Mouse (Mus musculus) CH12.LX (cell line): Measurements from ENCODE around the gene Samd4. TPM values are rescaled to one million over a fixed set of nuclear protein-coding genes. Genes with fewer than 3 reads are reported as not detected.

Source experiments
- DNase-seq: peaks from one replicate; pipeline ENCODE4 v3.0.0-alpha.2; 2013; ENCODE audit errors: extremely low read depth
- H3K27ac ChIP-seq: 2 replicates; pipeline ENCODE4 v1.5.1; 2012; ENCODE audit warnings: low read depth, mild to moderate bottlenecking, control low read depth, moderate library complexity; ENCODE audit not compliant: insufficient read depth
- H3K27me3 ChIP-seq: replicated peaks from 2 replicates; pipeline ENCODE3; 2012; ENCODE audit warnings: inconsistent platforms
- H3K36me3 ChIP-seq, 2 experiments: replicated peaks in 1 of 2; 2 replicates each; pipeline versions ENCODE3 to v1.6.1; 2012; ENCODE audit warnings: inconsistent platforms in 1 of 2, low read length in 1 of 2, mild to moderate bottlenecking in 1 of 2, mixed read lengths in 1 of 2, moderate library complexity in 1 of 2; ENCODE audit not compliant: control insufficient read depth in 1 of 2, insufficient read depth in 1 of 2
- H3K4me1 ChIP-seq, 2 experiments: 2 replicates each; pipeline ENCODE4 v1.6.1; 2012; ENCODE audit warnings: inconsistent platforms in 1 of 2, moderate library complexity in 1 of 2; ENCODE audit not compliant: insufficient read depth in 2 of 2, control insufficient read depth in 1 of 2
- H3K4me2 ChIP-seq: 2 replicates; pipeline ENCODE4 v1.6.1; 2012; ENCODE audit warnings: low read depth, mild to moderate bottlenecking, control low read depth; ENCODE audit not compliant: poor library complexity, insufficient read depth, severe bottlenecking
- H3K4me3 ChIP-seq, 3 experiments: fragments of 150-350 bp in 1 of 3; sonication (generic) in 1 of 3; replicated peaks in 1 of 3; 2 replicates each; pipeline versions ENCODE3 to v1.5.1; 2011 to 2012; ENCODE audit warnings: low read depth in 2 of 3, low read length in 2 of 3, mild to moderate bottlenecking in 2 of 3, moderate library complexity in 2 of 3, control low read depth in 1 of 3, improper control_type of control experiment in 1 of 3, inconsistent platforms in 1 of 3, mixed read lengths in 1 of 3; ENCODE audit not compliant: poor library complexity in 1 of 3
- H3K79me2 ChIP-seq: replicated peaks from 2 replicates; pipeline ENCODE4 v1.6.1; 2012; ENCODE audit warnings: mild to moderate bottlenecking, moderate library complexity; ENCODE audit not compliant: control insufficient read depth, poor library complexity, insufficient read depth, severe bottlenecking; ENCODE audit errors: extremely low read depth
- H3K9ac ChIP-seq: 2 replicates; pipeline ENCODE4 v1.6.1; 2012; ENCODE audit warnings: low read depth, mild to moderate bottlenecking, control low read depth, moderate library complexity; ENCODE audit not compliant: insufficient read depth
- H3K9me3 ChIP-seq: replicated peaks from 2 replicates; pipeline ENCODE3; 2012; ENCODE audit warnings: low read length, inconsistent platforms, mixed read lengths
- CHD2 ChIP-seq: IDR thresholded peaks from 2 replicates; pipeline ENCODE4 v1.6.1; 2011; ENCODE audit warnings: low read length, improper control_type of control experiment
- CTCF ChIP-seq, 2 experiments: IDR thresholded peaks in 1 of 2; conservative IDR thresholded peaks in 1 of 2; 2 replicates each; pipeline ENCODE4 v1.5.1; 2011 to 2012; ENCODE audit warnings: low read depth in 2 of 2, low read length in 2 of 2, improper control_type of control experiment in 1 of 2, inconsistent platforms in 1 of 2, mild to moderate bottlenecking in 1 of 2, moderate library complexity in 1 of 2
- ELF1 ChIP-seq: IDR thresholded peaks from 2 replicates; pipeline ENCODE4 v1.6.1; 2014; ENCODE audit warnings: low read depth, mild to moderate bottlenecking, inconsistent platforms, low read length, improper control_type of control experiment
- EP300 ChIP-seq: IDR thresholded peaks from 2 replicates; pipeline ENCODE4 v1.6.1; 2011; ENCODE audit warnings: low read length, improper control_type of control experiment
- ETS1 ChIP-seq: conservative IDR thresholded peaks from 2 replicates; pipeline ENCODE4 v1.6.1; 2012; ENCODE audit warnings: low read depth, mild to moderate bottlenecking, inconsistent platforms, low read length, improper control_type of control experiment, moderate library complexity
- IRF4 ChIP-seq: IDR thresholded peaks from 2 replicates; pipeline ENCODE4 v1.6.1; 2014; ENCODE audit warnings: low read depth, mild to moderate bottlenecking, inconsistent platforms, low read length, improper control_type of control experiment
- MAZ ChIP-seq: IDR thresholded peaks from 2 replicates; pipeline ENCODE4 v1.6.1; 2012; ENCODE audit warnings: low read depth, mild to moderate bottlenecking, inconsistent platforms, low read length, improper control_type of control experiment, moderate library complexity
- MXI1 ChIP-seq: IDR thresholded peaks from 2 replicates; pipeline ENCODE4 v1.6.1; 2011; ENCODE audit warnings: mild to moderate bottlenecking, low read depth, low read length, improper control_type of control experiment
- RAD21 ChIP-seq: IDR thresholded peaks from 2 replicates; pipeline ENCODE4 v1.6.1; 2011; ENCODE audit warnings: low read depth, mild to moderate bottlenecking, low read length, improper control_type of control experiment, moderate library complexity
- RCOR1 ChIP-seq: conservative IDR thresholded peaks from 2 replicates; pipeline ENCODE4 v1.6.1; 2012; ENCODE audit warnings: low read depth, mild to moderate bottlenecking, inconsistent platforms, low read length, improper control_type of control experiment
- SMC3 ChIP-seq: IDR thresholded peaks from 2 replicates; pipeline ENCODE4 v1.6.1; 2011; ENCODE audit warnings: low read depth, low read length, improper control_type of control experiment
- TCF12 ChIP-seq: IDR thresholded peaks from 2 replicates; pipeline ENCODE4 v1.6.1; 2014; ENCODE audit warnings: low read depth, mild to moderate bottlenecking, inconsistent platforms, low read length, improper control_type of control experiment
- USF2 ChIP-seq: conservative IDR thresholded peaks from 2 replicates; pipeline ENCODE4 v1.6.1; 2011; ENCODE audit warnings: low read depth, low read length, improper control_type of control experiment
- ZC3H11A ChIP-seq: IDR thresholded peaks from 2 replicates; pipeline ENCODE4 v1.6.1; 2012; ENCODE audit warnings: low read depth, mild to moderate bottlenecking, inconsistent platforms, low read length, improper control_type of control experiment
- ZNF384 ChIP-seq: IDR thresholded peaks from 2 replicates; pipeline ENCODE4 v1.6.1; 2012; ENCODE audit warnings: low read depth, low read length, improper control_type of control experiment, inconsistent platforms
- dilution Hi-C: fragments of 300-500 bp; cut with MboI; formaldehyde crosslinking; loops from 2 replicates; pipeline ENCODE4 v1.14.3; 2020; ENCODE audit warnings: low sequenced_read_pairs; ENCODE audit not compliant: extremely low pct_unique_long_range_greater_than_20kb, extremely low pct_ligation_motif_present
- in situ Hi-C: fragments of 300-500 bp; cut with MboI; formaldehyde crosslinking; loops from 3 replicates; pipeline ENCODE4 v1.14.3; 2019; ENCODE audit warnings: low sequenced_read_pairs, low pct_ligation_motif_present, low pct_unique_long_range_greater_than_20kb, mixed read lengths
- polyA plus RNA-seq: library from polyadenylated mRNA; unstranded; fragments of >175 nt; gene quantifications from 2 replicates; pipeline ENCODE4 v1.2.1, GENCODE M21; 2012; ENCODE audit warnings: low read depth; ENCODE audit not compliant: insufficient read length
- total RNA-seq, 2 experiments: library from RNA; depleted of rRNA; stranded (reverse); fragments of 300-350 nt in 1 of 2; fragments of >200 nt in 1 of 2; gene quantifications; 2 replicates each; pipeline ENCODE4 v1.2.3; 2012 to 2014

Gene Samd4
- total and polyA plus RNA-seq, 3 experiments = 0.64 to 4.6 (median 1.5) TPM

- H3K27me3 ChIP-seq = no peaks in the 10 kb centered on the region
- dilution Hi-C loops = no loop called here
- TF ChIP-seq ZC3H11A (no peak), USF2 (no peak)
- TF ChIP-seq, all 38 proteins: peak for 0
- Histone ChIP-seq H3K79me2 (no peaks in the 10 kb centered on the region), H3K4me1 (peaks cover 7 to 53% of the 10 kb centered on the region in 2 experiments), H3K4me2 (no peak overlapping the region), H3K4me3 (no peak overlapping the region), H3K9me3 (no peaks in the 10 kb centered on the region), H3K9ac (no peak overlapping the region), H3K27ac (no peak overlapping the region), H3K36me3 (no peaks in the 10 kb centered on the region)
- in situ Hi-C loops = loop anchor here (5.0 kb wide), 1 partner anchor 202 kb away; the partner anchor contains the start of gene Samd4
- DNase-seq = peak; percentile 58
Observed at GRCm38 (mm10) chr14:47084686-47085085, 202.0 kb downstream of the Samd4 start.

DNA sequence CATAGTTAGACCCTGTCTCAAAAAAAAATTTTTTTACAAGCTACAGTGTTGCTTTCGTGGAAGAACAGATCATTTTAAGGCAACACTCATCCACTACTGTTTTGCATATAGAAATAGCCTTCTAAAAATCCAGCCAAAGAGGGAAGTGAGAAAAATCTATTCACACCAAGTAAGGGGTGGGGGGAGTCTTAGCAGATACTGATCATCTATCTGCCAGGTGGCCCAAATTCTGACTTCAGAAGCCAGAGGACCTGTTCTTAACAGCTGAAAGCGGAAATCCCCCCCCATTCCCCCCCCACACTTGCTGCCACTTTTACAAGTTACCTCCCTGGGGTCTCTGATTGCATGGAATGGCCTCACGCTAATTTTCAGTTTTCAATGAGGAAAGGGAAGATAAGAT is 203.5 kb downstream of the Samd4 start:
- peaks cover 0 to 3% of the 10 kb centered on the region in 2 experiments for H3K36me3 ChIP-seq
- no peaks in the 10 kb centered on the region for H3K9me3 ChIP-seq
- no peak; the same call in 1 of the 2 replicates for TF ChIP-seq RCOR1
- peak; percentile 69 for TF ChIP-seq ETS1
- peak; percentile 82 for TF ChIP-seq EP300
- peak; percentile 74 for TF ChIP-seq IRF4
- peak; percentile 82; the same call in 1 of the 2 replicates for TF ChIP-seq MAZ
- peak; percentile 52; the same call in 1 of the 2 replicates for TF ChIP-seq CHD2
- 0 out of 2 replicates have a peak, but pooled peaks have one; percentile 15 for TF ChIP-seq ZNF384
- TF ChIP-seq RAD21 = no peak
- TF ChIP-seq TCF12 = peak; percentile 39; the same call in 1 of the 2 replicates
- no peak overlapping the region; the same call in 1 of the 2 replicates for H3K27ac ChIP-seq
- no peaks in the 10 kb centered on the region for H3K79me2 ChIP-seq
- peak overlapping the region in 2 of 3 experiments; percentile 21 to 44 for H3K4me3 ChIP-seq
- peak overlapping the region; percentile 16; the same call in 1 of the 2 replicates for H3K9ac ChIP-seq
- dilution Hi-C loops = no loop called here
- H3K4me2 ChIP-seq = peak overlapping the region; percentile 96
- no peaks in the 10 kb centered on the region for H3K27me3 ChIP-seq
- DNase-seq = peak; percentile 88
- in situ Hi-C loops = loop anchor here (5.0 kb wide), 1 partner anchor 204 kb away; the partner anchor contains the start of gene Samd4
- H3K4me1 ChIP-seq = peaks cover 7 to 61% of the 10 kb centered on the region in 2 experiments

GRCm38 (mm10) chr14:47086743-47087142 is 204.1 kb downstream of the Samd4 start:
- no peaks in the 10 kb centered on the region for H3K79me2 ChIP-seq
- DNase-seq = peak; percentile 91
- H3K9ac ChIP-seq = peak overlapping the region; percentile 39
- no peaks in the 10 kb centered on the region for H3K27me3 ChIP-seq
- H3K9me3 ChIP-seq = no peaks in the 10 kb centered on the region
- no peak for TF ChIP-seq ELF1
- peak; percentile 34 to 90; a peak in 2 of 4 replicates for TF ChIP-seq CTCF (conservative IDR thresholded peaks at IDR 0.05 in 1 of 2, IDR thresholded peaks at IDR 0.05 in 1 of 2; ENCODE audit: low read depth in 2 of 2, low read length in 2 of 2)
- TF ChIP-seq ZC3H11A = 0 out of 2 replicates have a peak, but pooled peaks have one; percentile 8
- no peak for TF ChIP-seq RCOR1
- TF ChIP-seq SMC3 = peak; percentile 82
- peak; percentile 72 for TF ChIP-seq RAD21
- peak; percentile 48; the same call in 1 of the 2 replicates for TF ChIP-seq TCF12
- TF ChIP-seq MXI1 = no peak
- H3K4me1 ChIP-seq = peaks cover 7 to 61% of the 10 kb centered on the region in 2 experiments
- peak overlapping the region; percentile 96 for H3K4me2 ChIP-seq
- H3K27ac ChIP-seq = peak overlapping the region; percentile 11; the same call in 1 of the 2 replicates
- peaks cover 0 to 9% of the 10 kb centered on the region in 2 experiments for H3K36me3 ChIP-seq
- H3K4me3 ChIP-seq = peak overlapping the region in 2 of 3 experiments; percentile 32 to 44
- dilution Hi-C loops = no loop called here
- in situ Hi-C loops = loop anchor here (5.0 kb wide), 1 partner anchor 204 kb away; the partner anchor contains the start of gene Samd4
